Mouse (Mus musculus) CD8-positive naive resting alpha-beta T cell, adult 2 months (primary cell): Measurements from ENCODE around the gene Stx4a.
"Not testable (repeated sequence)": the region's sequence is repeated elsewhere in the genome, so short reads cannot be mapped to it uniquely, and the experiment has no call there.

Source experiments
- DNase-seq, 2 experiments: peaks; one replicate each; pipeline ENCODE4 v3.0.0; 2022; ENCODE audit warnings: low read depth in 2 of 2, low spot score in 2 of 2

Stx4a gene

DNA sequence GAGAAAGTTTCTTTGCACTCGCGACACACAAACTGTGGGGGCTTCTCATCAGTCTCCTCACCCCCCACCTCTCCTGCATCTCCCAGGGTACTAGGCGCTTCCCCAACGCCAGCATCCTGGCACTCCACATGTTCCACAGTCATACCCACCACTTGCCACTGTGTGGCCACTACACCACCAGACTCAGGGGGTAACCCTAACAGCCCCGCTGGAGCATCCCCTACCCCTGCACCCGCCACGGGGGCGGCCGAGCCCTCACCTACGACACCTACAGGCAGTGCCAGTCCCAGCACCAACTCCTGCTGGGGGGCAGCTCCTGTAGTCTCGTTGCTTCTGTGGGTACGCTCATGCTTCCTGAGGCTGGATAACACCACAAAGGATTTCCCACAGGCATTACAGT is 42.3 kb downstream of the Stx4a start:
- no peak for DNase-seq

DNA sequence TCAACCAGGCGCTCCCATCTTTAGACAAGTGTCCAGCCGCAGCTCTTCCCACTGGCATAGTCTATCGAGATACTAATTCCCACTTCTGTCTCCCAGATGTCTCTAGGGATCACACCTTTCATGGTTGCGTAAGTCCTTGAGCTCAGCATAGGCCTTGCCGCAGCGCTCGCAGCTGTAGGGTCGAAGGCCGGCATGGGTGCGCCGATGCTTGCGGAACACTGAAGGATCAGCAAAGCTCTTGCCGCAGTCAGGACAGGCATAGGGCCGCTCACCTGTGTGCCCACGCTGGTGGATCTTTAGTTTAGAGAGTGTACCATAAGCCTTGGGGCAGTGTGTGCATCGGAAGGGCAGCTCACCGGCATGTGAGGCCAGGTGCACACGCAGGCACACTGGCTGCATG is 43.5 kb downstream of the Stx4a start:
- no peak for DNase-seq

DNA sequence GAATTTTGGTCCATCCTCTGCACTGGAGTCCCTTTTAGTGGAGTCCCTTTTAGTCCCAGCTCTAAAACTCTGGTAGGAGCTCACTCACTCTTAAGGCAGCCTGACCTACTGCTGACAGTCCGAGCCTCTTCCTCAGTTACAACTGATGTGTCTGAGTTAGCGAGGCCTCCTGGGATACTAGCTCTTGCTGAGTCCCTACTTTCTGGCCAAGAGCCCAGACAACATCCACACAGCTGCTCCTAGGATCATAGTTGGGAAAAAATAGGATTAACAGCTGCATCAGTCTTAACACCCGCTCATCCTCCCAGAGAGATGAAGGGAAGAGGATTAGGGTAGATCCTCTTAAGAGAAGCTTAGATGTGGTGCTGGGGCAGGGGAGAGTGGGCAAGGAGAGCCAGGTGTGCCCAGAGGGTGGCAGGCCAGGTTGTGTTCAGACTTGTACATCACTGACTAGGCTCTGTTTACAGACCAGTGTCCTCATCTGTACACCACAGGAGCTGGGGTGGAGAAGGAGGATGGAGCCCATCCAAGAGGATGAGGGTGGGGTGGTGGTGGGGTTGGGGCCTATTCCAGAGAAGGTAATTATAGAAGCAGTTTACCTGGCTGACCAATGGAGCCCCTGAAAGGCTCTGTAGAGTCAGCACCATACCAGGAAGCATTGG is 45.2 kb downstream of the Stx4a start:
- DNase-seq, result no peak

DNA sequence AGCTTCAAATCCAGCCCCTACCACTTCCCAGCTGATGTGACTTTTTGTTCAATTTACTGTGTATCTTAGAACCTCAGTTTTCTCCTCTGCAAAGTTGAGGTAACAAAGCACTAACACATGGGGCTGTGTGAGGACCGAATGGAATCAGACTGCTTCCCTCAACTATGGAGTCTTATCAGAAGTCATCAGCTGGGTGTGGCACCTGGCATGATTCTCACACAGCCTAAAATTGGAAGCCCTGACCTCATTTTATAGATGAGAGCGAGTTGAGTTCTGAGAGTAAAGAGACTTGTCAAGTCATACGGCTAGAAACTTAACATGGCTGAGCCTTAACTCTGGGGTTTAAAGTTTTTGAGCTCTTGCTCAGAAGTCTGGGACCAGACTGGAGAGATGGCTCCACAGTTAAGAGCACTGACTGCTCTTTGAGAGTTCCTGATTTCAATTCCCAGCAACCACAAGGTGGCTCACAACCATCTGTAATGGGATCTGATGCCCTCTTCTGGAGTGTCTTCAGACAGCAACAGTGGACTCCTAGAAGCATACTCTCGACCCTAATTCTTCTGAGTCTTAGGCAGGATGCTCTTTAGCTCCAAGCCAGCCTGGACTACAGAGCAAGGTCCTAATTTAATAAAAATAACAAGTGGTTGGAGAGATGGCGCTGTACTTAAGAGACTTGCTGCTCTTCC is 46.2 kb downstream of the Stx4a start:
- no peak for DNase-seq

DNA sequence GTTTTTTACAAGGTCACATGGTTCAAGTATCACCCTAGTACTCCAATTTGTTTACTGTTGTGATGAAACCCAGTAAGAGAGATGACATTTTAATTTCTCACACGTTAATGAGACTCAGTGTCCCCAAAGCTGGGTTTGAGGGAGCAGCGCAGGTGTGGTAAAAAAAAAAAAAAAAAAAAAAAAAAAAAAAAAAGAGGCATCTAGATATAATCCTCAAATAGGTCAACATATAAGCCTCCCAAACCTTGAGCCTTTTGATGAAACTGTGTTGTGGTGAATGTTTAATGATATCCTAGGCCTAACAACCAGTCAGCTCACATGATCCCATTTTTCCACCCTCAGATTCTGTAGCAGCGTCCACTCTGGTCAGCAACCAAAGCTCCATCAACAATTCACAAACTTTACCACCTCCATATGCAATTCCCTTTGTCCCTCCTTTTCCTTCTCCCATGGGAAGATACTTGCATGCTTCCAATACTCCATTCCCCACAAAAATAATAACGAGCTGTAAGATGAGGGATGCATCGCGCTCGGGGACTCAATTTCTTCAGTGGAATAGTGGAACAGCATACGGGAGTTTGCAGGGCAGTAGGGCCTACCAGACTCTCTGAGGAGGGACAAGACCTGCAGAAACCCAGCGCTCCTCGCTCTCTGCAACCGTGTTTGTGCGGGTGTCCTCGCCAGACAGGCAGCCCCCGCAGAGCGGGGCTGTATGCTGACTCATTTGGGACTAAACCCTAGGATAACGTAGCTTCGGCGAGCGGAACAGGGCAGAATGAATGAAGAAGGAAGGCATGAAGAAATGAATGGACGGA is 50.9 kb downstream of the Stx4a start:
- no peak for DNase-seq

DNA sequence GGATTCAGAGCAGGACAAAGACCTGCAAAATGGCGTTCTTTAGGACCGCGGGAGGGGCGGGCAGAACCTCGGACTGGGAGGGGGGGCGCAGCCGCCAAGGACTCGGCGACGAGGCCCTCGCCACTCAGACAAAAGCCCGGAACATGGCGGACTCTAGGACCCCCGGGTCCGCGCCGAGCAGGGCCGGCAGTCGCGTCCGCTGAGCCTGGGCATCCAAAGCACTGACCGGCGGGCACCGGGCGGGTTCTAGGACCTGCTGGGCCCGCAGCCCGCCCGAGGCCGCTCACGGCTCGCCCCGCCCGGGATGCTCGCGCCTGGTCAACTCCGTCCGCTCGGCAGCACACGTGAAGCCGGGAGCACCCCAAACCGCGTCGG is 51.5 kb downstream of the Stx4a start:
- peak; percentile 64 to 78 for DNase-seq

DNA sequence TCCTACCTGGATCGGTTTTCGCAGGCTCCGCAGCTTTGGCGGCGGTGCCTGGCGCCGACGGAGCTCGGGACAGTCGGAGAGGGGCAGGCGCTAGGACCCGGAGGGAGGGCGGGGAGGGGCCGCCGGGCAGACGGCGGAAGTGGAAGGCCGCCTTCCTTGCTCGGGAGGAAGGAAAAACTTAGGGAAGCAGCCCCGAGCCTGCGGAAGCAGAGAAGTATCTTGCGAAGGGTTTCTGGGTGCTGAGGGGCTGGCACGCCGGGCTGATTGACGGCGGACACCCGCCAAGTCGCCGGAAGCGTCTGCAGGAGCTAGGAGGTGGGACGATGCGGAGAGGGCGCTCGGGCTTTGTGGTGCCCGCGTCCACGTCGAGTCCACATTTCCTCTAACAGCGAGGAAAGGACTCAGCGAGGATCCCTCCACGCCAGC is 52.0 kb downstream of the Stx4a start, which contains the start of gene Zfp646:
TSS of gene Zfp646 (plus strand) at position 181 of the 426 bp plus-strand sequence.
- peak; percentile 61 to 66 for DNase-seq

DNA sequence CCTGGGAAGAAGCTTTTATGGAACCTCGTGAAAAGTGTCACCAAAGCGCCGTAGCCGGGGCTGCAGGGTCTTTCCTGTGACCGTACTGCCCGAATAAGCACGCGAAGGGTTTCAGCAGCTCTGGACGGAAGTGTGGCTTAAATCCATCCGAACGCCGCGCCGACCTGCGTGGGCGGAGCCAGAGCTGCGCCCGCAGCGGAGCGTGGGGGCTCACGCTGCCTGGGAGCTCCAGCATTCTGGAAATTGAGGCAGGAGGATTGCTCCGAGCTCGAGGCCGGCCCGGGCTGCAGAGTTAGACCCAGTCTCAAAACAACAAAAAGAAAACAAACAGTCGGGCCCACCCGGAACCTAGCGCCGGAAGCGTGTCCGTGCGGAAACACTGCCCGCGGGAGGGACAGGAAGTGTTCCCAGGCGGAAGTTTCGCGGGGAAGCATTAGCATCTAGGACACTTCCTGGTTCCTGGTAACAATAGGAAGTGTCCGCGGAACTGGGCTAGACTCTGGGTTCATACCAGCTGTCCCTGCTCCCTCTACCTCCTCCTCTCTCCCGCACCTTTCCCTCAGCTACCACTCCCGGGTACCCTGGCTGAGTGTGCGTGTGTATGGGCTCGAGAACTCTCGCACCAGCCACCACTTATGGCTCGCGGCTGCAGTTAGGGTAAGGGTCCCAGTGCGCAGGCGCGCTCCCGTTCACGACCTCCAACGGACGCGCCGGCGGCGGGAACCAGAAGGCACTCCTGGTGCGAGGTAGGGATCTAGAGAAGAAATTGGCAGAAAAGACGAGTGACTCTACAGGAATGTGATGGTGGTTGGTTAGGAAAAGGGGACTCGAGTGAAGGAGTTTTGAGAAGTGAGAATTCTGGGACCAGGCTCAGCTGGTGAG is 52.6 kb downstream of the Stx4a start, which contains the start of gene Zfp668:
TSS of gene Zfp668 (minus strand) at position 362 of the 882 bp plus-strand sequence.
- peak; percentile 87 to 92 for DNase-seq

DNA sequence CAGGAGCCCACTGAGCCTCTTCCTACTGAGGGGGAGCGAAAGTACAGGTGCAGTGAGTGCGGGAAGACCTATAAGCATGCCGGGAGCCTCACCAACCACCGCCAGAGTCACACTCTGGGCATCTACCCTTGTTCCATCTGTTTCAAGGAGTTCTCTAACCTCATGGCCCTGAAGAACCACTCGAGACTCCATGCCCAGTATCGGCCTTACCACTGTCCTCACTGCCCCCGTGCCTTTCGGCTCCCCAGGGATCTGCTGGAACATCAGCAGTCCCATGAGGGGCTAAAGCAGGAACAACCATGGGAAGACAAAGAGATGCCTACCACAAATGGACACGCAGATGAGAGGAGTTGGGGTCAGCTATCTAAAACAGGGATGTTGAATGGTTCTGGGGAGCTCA is 55.2 kb downstream of the Stx4a start:
- DNase-seq, result no peak

DNA sequence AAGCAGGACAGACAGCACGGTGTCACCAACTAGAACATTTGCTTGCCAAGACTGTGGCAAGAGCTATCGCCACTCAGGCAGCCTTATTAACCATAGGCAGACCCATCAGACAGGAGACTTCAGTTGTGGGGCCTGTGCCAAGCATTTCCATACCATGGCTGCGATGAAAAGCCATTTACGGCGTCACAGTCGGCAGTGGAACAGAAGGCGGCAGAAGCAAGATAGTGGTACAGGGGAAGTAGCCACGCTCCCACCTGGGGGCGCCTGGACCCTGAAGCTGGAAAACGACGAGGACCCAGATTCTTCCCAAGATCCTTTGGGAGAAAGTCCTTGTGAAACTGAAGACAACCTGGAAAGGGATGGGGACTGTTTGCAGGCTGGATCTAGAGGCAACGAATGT is 56.3 kb downstream of the Stx4a start:
- DNase-seq, result no peak

DNA sequence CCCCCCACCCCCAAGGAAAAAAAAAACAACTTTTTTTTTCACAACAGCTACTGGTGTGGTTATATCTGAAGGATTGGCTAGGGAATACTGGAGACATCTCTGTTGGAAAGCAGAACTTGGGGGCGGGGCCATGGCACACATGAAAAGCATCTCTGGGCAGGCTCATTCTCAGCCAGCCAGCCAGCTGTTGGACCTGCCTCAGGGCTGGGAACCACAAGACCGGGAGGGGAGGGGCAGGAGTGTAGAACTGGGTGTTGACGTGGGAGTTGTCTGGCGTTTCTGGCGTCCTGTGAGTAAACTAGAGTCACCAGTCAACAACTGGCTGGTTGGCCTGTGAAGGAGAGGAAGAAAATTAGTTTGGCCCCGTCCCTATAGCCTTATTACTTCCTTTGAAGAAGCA is 61.9 kb downstream of the Stx4a start:
- DNase-seq, result no peak

DNA sequence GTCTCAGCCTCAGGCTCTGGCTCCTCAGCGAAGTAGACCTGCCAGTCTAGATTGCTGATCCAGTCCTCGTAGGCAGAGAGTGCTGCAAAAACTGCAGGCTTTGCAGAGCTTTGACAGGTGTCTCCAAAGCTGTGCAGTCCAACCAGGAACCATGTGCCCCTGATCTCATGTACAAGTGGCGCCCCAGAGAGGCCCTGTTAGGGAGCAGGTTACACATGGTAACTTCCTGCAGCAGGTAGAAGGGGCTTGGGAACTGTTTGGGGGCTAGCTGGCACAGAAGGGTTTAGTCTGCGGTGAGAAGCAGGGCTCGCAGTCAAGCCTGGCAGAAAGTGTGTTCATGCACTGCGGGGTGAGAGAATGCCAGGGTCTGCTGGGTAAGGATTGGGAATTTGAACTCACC is 62.5 kb downstream of the Stx4a start:
- no peak for DNase-seq

DNA sequence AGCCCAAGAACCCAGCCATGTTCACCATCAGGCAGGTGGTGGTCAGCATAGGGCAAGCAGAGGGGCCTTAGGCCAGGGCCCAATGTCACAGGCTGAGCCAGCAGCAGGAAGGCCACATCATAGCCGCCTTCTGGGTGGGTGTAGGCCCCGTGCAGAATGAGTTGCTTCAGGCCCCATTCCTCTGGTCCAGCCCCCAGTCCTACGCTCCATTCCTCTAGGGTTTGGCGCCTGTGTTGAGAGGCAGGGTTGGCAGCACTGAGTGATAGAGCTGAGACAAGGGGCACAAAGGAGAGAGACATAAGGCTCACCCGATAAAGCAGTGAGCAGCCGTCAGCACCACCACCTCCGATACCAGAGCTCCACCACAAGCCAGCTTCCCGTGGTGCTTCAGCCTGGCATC is 63.1 kb downstream of the Stx4a start:
- DNase-seq, result no peak

DNA sequence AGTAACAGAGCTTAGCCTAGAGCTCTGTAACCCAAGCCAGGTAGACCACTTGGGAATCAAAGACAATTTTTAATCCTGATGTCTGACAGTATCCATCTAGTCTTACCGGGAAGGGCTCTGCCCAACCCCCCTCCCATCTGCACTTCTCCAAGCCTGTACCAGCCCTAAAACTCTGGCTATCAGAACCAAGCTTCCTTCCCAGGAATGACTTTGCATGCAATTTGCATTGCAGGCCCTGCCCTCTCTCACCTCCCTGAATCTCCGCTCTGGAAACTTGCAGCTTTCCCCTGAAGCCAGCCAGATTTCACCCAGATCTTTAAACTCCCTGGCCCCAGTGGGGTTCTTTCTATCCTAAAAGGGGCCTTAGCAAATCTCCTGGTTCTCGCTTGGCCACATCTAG is 63.7 kb downstream of the Stx4a start:
- no peak for DNase-seq

DNA sequence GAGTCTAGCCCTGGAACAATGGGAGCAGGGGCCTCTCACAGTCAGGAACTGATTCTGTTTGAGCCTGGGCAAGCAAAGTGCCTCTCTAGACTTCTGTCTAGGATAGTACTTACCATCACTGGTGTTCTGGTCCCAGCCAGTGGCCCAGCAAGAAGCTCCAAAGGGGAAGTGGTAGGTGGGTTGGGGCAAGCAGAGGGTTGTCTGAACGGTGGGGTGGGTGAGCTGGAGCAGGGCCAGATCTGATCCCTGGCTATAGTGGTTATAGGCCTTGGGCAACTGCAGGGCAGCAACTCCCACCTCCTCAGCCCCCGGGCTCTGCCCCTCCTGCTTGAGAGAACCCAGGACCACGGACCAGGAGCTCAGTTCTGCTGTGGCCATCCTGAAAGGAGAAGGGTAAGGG is 64.7 kb downstream of the Stx4a start:
- DNase-seq, result no peak

DNA sequence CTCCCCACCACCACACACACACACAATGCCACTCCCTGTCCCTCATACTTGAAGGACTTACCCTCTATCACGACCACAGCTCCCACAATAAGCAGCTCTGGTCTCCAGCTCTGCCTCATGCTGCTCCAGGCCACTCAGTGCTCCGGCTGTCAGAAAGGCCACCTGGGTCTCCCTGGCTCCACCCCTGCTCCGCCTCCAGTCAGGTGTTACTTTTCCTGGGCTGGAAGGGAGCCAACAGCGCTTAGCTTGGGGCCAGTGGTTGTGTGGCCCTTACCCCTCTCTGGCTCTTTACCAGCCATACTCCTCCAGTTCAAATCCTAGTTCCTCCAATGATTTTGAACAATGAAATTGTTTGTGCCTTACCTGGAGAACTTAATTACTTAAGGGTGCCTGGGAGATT is 66.7 kb downstream of the Stx4a start, which contains the start of gene Prss53:
TSS of gene Prss53 (minus strand) at position 173 of the 400 bp plus-strand sequence.
- DNase-seq, result no peak

DNA sequence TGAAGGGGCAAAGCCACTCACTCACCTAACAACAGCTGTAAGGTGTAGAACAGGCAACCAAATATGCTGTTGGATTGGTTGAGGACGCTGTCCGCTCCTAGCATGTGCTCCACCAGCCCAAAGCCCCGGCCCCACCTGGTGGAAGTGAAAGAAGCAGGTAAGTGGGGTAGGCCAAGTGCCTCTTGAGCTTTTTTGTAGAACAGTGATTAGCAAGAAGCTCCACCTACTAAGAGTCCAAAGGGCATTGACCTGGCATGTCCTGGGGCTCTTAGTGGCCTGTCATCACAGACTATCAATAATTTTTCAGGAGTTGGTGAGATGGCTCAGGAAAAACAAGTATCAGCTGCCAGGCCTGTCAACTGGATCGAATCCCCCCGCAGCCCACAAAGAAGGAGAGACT is 70.4 kb downstream of the Stx4a start:
- no peak for DNase-seq

DNA sequence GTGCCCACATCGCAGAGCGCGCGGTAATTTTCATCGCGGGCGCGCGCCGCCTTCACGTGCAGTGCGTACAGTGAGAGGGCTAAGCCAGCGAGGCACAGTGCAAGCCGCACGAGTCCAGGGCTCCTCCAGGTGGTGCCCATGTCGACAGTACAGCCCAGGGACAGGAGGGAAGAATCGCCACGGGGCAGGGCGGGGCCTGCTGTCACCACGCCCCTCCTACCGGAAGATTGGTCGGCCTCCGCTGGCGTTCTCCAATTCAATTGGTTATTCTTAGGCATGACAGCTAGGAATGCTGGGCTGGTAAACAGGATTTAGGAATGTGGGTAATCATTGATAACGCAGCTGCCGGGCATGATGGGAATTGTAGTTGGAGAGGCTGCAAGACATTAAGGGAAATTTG is 71.3 kb downstream of the Stx4a start, which contains the start of the genes Gm21974 and Vkorc1:
TSS of gene Gm21974 (minus strand) at position 13 of the 400 bp plus-strand sequence.
TSS of gene Vkorc1 (minus strand) at position 176 of the 400 bp plus-strand sequence.
- DNase-seq, result peak; percentile 73 to 81

DNA sequence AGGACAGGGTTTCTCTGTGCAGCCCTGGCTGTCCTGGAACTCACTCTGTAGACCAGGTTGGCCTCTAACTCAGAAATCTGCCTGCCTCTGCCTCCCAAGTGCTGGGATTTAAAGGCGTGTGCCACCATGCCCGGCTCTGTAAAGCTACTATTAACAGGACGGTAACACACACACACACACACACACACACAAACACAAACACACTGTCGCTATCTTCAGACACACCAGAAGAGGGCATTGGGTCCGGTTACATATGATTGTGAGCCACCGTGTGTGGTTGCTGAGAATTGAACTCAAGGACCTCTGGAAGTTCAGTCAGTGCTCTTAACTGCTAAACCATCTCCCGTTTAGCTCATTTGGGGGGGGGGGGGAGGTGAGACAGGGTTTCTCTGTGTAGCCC is 71.8 kb downstream of the Stx4a start:
- DNase-seq, result not testable (repeated sequence)

DNA sequence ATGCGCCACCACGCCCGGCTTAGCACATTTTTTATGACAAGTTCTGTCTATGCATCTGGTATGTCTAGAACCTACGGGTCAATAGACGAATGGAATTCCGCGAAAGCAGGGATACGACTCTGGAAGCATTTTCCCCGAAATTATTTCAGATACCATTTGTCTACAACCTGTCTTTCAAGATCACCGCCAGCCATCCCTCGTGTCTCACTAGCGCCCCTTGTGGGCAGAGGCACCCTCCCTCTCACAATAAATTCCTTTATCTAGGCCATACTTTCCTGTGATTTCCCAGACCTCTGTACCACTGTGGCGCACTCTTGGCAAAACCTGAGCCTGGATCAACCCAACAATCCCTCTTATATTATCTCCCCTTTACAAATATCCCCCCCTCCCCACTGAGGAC is 72.3 kb downstream of the Stx4a start:
- peak; percentile 66 to 71 for DNase-seq

DNA sequence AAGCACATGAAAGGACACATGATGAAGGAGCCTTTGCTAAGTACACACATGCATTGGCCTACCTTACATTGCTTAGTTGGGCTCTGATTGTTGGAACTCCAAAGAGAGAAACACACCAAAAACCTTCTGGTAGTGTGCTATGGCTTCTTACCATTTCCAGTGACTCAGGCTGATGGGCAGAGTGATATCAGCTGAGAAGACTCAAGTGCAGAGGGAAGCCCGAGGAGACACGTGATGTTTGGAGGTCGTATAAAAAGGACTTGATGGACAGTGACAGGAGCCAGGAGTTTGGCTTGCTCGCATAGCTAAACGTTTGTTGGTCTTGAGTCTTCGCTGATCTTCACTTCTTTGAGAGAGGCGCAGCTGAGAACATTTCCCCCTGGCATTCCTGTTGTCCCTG is 73.4 kb downstream of the Stx4a start:
- no peak for DNase-seq
